Mouse (Mus musculus) forebrain, embryonic 16.5 days (tissue): ENCODE data around the gene Fam240a. TPM values are rescaled to one million over a fixed set of nuclear protein-coding genes. Genes with fewer than 3 reads are reported as not detected.
A peak's percentile ranks its signal among the peaks of the same experiment; 100 is the strongest.

Experiments
- ATAC-seq: fragments of 200-750 bp; cut with Nextera tagmentation; 2 replicates; pipeline ENCODE4 v1.8.0; 2017; ENCODE audit warnings: mild to moderate bottlenecking, moderate library complexity
- H3K27ac ChIP-seq: fragments of 300-500 bp; sonication (generic); 2 replicates; pipeline ENCODE4 v1.5.1; 2014; ENCODE audit warnings: low read length, control low read depth
- H3K27me3 ChIP-seq: fragments of 300-500 bp; sonication (generic); replicated peaks from 2 replicates; pipeline ENCODE4 v1.6.1; 2014; ENCODE audit warnings: low read length; ENCODE audit not compliant: control insufficient read depth, insufficient read depth
- H3K36me3 ChIP-seq: fragments of 300-500 bp; sonication (generic); 2 replicates; pipeline ENCODE4 v1.6.1; 2014; ENCODE audit not compliant: control insufficient read depth, insufficient read depth
- H3K4me1 ChIP-seq: fragments of 300-500 bp; sonication (generic); replicated peaks from 2 replicates; pipeline ENCODE4 v1.6.1; 2014; ENCODE audit warnings: low read length; ENCODE audit not compliant: control insufficient read depth, insufficient read depth
- H3K4me2 ChIP-seq: fragments of 300-500 bp; sonication (generic); 2 replicates; pipeline ENCODE4 v1.6.1; 2014; ENCODE audit warnings: mild to moderate bottlenecking, low read length, control low read depth
- H3K4me3 ChIP-seq: fragments of 300-500 bp; sonication (generic); replicated peaks from 2 replicates; pipeline ENCODE4 v1.5.1; 2014; ENCODE audit warnings: mild to moderate bottlenecking, low read length, control low read depth
- H3K9ac ChIP-seq: fragments of 300-500 bp; sonication (generic); replicated peaks from 2 replicates; pipeline ENCODE4 v1.6.1; 2014; ENCODE audit warnings: low read depth, low read length, control low read depth
- H3K9me3 ChIP-seq: fragments of 300-500 bp; sonication (generic); 2 replicates; pipeline ENCODE4 v1.6.1; 2016; ENCODE audit warnings: low read length; ENCODE audit not compliant: control insufficient read depth
- WGBS: fragments of 180-500 bp; shearing (Covaris S2); extraction: QIAGEN DNeasy Blood & Tissue Kit; methylation state at CpG from one replicate; pipeline ENCODE4 v1.1.7; 2014; 5-methylcytosine and 5-hydroxymethylcytosine counted together
- polyA plus RNA-seq: library from polyadenylated mRNA; unstranded; fragments of >200 nt; fragmentation: Nextera tagmentation; extraction: Ambion mirVana; gene quantifications from 2 replicates; pipeline ENCODE4 v1.2.1, GENCODE M21; 2015

Fam240a gene
- polyA plus RNA-seq, 1 experiment from 2014 or later, result not detected

DNA sequence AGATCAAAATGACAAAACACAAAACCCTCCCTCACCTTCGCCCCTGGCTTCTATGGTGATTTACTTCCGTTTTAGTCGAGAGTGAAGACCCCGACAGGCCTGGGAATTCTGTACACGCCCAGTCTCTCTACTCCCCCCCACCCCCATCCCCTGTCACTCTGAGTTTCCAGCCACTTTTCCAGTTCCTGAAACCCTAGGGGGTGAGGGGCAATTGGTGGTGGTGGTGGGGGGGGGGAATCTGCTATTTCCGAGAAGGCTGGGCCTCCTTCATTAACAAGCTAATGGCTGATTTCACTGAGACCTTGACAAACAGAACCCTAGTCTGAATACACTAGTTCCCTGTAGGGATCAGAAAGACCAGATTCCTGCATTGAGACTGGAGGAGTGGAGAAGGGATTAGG lies 30.6 kb upstream of the Fam240a start:
- no peaks in the 10 kb centered on the region for H3K36me3 ChIP-seq
- H3K4me2 ChIP-seq, result no peak overlapping the region
- WGBS, result 11% methylated on average over 6 of the region's 6 CpGs
- peaks cover 11% of the 10 kb centered on the region for H3K4me1 ChIP-seq
- H3K9me3 ChIP-seq, result no peaks in the 10 kb centered on the region
- H3K9ac ChIP-seq, result no peak overlapping the region
- H3K27me3 ChIP-seq, result peaks cover 24% of the 10 kb centered on the region
- ATAC-seq, result no peak
- no peak overlapping the region for H3K27ac ChIP-seq
- no peak overlapping the region for H3K4me3 ChIP-seq

DNA sequence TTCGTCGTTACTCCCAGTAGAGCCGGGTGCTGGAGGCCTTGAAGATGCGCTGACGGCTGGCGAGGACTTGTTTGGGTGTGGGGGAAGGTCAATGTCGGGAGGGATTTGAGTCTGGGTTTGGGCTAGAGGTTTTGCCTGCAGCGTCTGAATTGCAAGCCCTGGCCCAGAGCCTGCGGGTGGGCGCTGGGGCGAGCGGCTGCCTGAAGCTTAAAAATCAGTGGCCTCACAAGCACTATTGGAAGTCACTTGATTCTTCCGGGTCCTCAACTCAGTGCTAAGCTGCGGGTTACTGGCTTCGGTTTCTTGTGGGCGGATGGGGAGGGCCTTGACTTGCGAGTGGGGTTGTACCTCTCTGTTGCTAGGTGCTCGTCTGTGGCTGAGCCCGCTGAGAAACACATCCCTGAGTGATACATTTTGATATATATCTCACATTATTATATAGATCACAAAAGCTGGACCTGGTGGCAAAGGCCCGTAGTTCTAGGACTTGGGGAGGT lies 29.9 kb upstream of the Fam240a start:
- ATAC-seq, result no peak
- no peak overlapping the region for H3K9ac ChIP-seq
- peaks cover 11% of the 10 kb centered on the region for H3K4me1 ChIP-seq
- peaks cover 24% of the 10 kb centered on the region for H3K27me3 ChIP-seq
- WGBS, result 14% methylated on average over 20 of the region's 20 CpGs
- H3K4me2 ChIP-seq, result no peak overlapping the region
- H3K36me3 ChIP-seq, result no peaks in the 10 kb centered on the region
- no peaks in the 10 kb centered on the region for H3K9me3 ChIP-seq
- no peak overlapping the region for H3K27ac ChIP-seq
- H3K4me3 ChIP-seq, result no peak overlapping the region

DNA sequence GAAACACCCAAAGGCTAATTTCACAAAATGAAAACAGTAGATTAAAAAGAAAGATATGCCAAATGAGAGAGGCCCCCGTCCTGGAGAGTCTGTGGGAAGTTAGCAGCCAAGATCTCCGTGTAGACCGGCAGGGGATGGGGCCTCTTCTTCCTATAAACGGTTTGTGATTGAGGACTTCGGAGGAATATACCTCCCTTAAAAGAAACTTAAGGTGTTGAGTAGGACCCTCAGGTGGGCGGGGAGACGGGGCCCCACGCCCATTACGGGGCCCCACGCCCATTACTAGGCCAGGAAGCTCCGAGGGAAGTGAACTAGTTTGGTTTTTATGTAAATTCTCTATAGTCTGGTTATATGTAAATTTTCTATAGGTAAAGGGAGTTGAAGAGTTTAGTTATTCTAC lies 29.3 kb upstream of the Fam240a start, which contains the start of gene Tdgf1:
Gene Tdgf1 (minus strand): TSS at position 233 of the 400 bp plus-strand sequence.
- Histone ChIP-seq H3K4me1 (peaks cover 11% of the 10 kb centered on the region), H3K36me3 (no peaks in the 10 kb centered on the region), H3K4me3 (no peak within 1 kb of the TSS), H3K27me3 (peaks cover 24% of the 10 kb centered on the region), H3K27ac (no peak within 1 kb of the TSS), H3K9ac (no peak within 1 kb of the TSS), H3K9me3 (no peaks in the 10 kb centered on the region), H3K4me2 (peak within 1 kb of the TSS; percentile 13; the same call in 1 of the 2 replicates)
- WGBS, result 22% methylated on average over 11 of the region's 11 CpGs
- ATAC-seq, result no peak

DNA sequence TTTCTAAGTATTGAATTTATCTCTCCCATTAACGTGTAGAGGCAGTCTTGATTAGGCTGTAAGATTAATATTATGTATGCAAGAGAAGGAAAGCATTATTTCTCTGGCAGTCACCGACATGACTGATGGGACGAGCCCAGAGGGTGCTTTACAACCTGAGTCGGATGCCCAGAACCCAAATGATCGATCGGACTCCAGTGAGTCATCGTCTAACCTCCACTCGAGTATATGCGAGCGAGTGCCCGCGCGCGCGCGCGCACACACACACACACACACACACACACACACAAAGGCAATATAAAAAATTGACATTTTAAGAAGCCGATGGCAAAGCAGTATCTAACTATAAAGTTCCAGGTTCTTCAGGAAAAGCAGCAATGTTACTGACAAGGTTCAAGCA lies 28.7 kb upstream of the Fam240a start:
- Histone ChIP-seq H3K27ac (no peak overlapping the region), H3K4me2 (peak overlapping the region; percentile 13; the same call in 1 of the 2 replicates), H3K27me3 (peaks cover 24% of the 10 kb centered on the region), H3K9ac (no peak overlapping the region), H3K4me1 (peaks cover 11% of the 10 kb centered on the region), H3K9me3 (no peaks in the 10 kb centered on the region), H3K36me3 (no peaks in the 10 kb centered on the region), H3K4me3 (no peak overlapping the region)
- 31% methylated on average over 18 of the region's 18 CpGs for WGBS
- ATAC-seq, result no peak

DNA sequence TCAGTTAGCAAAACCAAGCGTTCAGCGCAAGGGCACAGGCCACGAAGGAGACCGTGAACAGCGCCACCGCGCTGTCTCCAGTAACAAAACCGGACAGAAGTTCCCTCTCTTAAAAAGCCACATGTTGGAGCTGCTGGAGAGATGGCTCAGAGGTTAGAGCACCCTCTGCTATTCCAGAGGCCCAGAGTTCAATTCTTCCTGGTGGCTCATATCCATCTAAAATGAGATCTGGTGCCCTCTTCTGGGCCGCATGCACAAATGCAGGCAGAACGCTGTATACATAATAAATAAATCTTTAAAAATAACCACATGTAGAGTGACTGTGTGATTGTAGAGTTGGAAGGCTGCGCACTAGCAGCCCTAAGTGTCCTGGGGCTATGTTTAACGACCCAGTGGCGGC lies 27.6 kb upstream of the Fam240a start:
- no peak for ATAC-seq
- no peak overlapping the region for H3K9ac ChIP-seq
- WGBS, result 41% methylated on average over 13 of the region's 13 CpGs
- H3K4me2 ChIP-seq, result no peak overlapping the region
- no peaks in the 10 kb centered on the region for H3K9me3 ChIP-seq
- H3K27me3 ChIP-seq, result peaks cover 24% of the 10 kb centered on the region
- H3K36me3 ChIP-seq, result no peaks in the 10 kb centered on the region
- no peak overlapping the region for H3K4me3 ChIP-seq
- peaks cover 11% of the 10 kb centered on the region for H3K4me1 ChIP-seq
- H3K27ac ChIP-seq, result no peak overlapping the region

DNA sequence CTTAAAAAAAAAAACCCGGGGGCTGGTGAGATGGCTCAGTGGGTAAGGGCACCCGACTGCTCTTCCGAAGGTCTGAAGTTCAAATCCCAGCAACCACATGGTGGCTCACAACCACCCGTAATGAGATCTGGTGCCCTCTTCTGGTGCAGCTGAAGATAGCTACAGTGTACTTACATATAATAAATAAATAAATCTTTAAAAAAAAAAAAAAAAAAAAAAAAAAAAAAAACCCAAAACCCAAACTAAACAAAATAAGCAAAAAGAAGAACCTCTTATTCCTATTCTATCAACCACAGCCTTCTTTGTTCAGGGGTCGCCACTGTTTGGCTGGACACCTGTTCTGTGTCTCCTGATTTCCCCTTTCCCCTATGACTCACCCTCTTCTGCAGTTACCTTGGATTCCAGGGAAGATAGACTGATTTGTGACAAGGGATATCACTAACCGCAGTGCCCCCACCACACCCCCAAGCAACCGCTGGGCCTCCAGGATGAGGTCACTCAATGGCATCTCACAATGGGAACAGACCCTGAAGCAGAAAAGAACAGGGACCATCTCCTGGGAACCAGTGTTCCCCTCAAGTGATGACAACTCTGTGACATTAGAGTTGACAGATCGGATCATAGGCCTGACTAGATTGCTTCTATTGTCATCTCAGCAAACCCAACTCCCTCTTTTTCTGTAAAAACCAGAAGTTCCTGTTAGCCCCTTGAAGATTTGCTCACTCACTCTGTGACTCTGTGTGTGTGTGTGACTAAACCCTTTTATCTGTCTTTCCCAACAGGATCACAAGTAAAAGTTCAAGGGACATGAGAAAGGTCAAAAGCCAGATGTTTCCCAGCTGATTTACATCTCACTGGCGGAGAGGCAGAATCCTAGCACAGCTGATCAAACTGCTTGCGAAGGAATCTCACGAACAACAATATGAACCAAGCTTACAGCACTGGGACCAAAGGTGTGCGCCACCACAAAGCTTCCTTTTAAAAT lies 21.1 kb upstream of the Fam240a start:
- H3K4me3 ChIP-seq, result no peak overlapping the region
- 81% methylated on average over 12 of the region's 12 CpGs for WGBS
- 0 out of 2 replicates have a peak, but pooled peaks cover 4% of the 10 kb centered on the region for H3K4me1 ChIP-seq
- H3K27ac ChIP-seq, result no peak overlapping the region
- H3K9me3 ChIP-seq, result no peaks in the 10 kb centered on the region
- H3K36me3 ChIP-seq, result no peaks in the 10 kb centered on the region
- ATAC-seq, result no peak
- no peak overlapping the region for H3K4me2 ChIP-seq
- no peak overlapping the region for H3K9ac ChIP-seq
- no peaks in the 10 kb centered on the region for H3K27me3 ChIP-seq

DNA sequence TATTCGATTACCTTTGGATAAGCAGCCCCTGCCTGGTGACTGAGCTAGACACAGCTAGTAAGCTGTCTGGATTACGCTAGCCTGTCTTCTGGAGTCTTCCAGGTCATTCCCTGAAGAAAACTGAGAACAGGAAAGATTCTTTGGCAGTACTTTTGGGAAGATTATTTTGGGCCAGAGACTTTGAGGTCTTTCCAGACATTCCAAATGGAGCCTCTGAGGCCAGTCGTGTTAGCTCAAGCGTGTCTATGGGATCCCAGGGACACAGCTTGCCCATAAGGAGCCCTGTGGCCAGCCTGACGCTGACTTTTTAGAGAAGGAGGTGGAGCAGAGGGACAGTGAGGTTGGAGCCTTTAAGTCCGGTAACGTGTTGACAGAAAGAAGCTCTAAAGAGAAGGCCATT lies 19.3 kb upstream of the Fam240a start:
- no peak overlapping the region for H3K9ac ChIP-seq
- no peak overlapping the region for H3K4me3 ChIP-seq
- H3K27ac ChIP-seq, result no peak overlapping the region
- no peaks in the 10 kb centered on the region for H3K27me3 ChIP-seq
- no peaks in the 10 kb centered on the region for H3K9me3 ChIP-seq
- no peaks in the 10 kb centered on the region for H3K36me3 ChIP-seq
- H3K4me1 ChIP-seq, result 0 out of 2 replicates have a peak, but pooled peaks cover 6% of the 10 kb centered on the region
- WGBS, result 86% methylated on average over 7 of the region's 7 CpGs
- ATAC-seq, result no peak
- H3K4me2 ChIP-seq, result no peak overlapping the region

DNA sequence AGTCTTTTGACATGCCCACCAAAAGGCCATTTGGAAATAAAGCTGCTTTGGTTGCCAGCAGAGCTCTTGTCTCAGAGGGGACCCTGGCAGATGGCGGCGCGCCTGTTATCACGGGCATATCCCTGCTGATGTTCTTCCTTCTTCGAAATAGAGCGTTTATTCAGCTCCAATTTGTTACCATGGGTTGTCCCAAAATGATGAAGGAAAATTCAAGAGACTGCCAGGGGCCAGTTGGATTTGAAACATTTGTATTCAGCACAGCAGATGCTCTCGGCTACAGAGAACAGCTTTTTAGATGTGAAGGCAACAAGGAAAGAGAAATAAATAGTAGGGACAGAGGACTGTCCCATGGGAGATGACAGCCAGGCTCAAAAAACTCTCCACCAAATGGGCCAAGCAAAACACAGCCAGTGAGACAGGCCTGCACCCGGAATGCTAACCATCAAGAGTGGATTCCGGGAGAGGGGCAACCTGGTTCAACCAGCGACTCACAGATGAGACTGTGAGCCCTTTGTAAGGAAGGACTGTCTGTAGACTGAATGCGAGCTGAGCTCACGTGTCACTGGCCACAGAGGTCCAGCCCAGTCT lies 17.3 kb upstream of the Fam240a start:
- peak; percentile 50; the same call in 1 of the 2 replicates for ATAC-seq
- Histone ChIP-seq H3K36me3 (no peaks in the 10 kb centered on the region), H3K4me1 (0 out of 2 replicates have a peak, but pooled peaks cover 6% of the 10 kb centered on the region), H3K9ac (no peak overlapping the region), H3K27me3 (no peaks in the 10 kb centered on the region), H3K9me3 (no peaks in the 10 kb centered on the region), H3K4me2 (no peak overlapping the region), H3K27ac (no peak overlapping the region), H3K4me3 (no peak overlapping the region)
- 72% methylated on average over 12 of the region's 12 CpGs for WGBS

DNA sequence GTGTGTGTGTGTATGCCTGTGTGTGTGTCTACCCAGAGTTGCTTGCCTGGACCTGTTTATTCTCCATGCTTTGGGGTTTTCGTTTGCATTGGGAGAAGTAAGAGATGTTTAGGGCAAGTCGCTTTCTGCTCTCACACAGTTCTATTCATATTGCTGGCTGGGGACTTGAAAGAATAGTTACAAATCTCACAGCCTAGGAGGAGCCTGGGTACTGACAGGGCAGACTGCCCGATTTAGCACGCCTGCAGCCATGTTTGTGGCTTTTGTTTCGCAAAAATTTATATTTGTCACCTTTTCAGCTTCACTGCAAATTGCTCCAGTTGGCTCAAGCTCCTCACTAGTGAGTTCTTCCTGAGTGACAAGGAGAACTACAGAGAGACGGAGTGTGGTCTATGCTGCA lies 14.9 kb upstream of the Fam240a start:
- no peak for ATAC-seq
- WGBS, result 43% methylated on average over 6 of the region's 6 CpGs

More for the DNA sequence above, 14.9 kb upstream of the Fam240a start:
- Histone ChIP-seq H3K4me3 (no peak overlapping the region), H3K9me3 (no peaks in the 10 kb centered on the region), H3K27ac (no peak overlapping the region), H3K36me3 (no peaks in the 10 kb centered on the region), H3K4me2 (no peak overlapping the region), H3K27me3 (no peaks in the 10 kb centered on the region), H3K4me1 (0 out of 2 replicates have a peak, but pooled peaks cover 6% of the 10 kb centered on the region), H3K9ac (no peak overlapping the region)
